Mouse (Mus musculus): ENCODE data around the gene Vstm2a.

Gene Vstm2a

GRCm38 (mm10) chr11:16439548-16440251, 182.2 kb downstream of the Vstm2a start:
- DNase-seq (ENCODE audit: low read depth, low spot score), result no peak

Measured in CD4-positive, CD25-positive, alpha-beta regulatory T cell, adult 2 months (primary cell).